Mouse (Mus musculus) E14TG2a.4 (cell line): Measurements from ENCODE around the gene Scd4.

Source experiments
- CTCF ChIP-seq: conservative IDR thresholded peaks from 2 replicates; pipeline ENCODE4 v1.5.1; 2014; ENCODE audit warnings: low read length
- NANOG ChIP-seq: IDR thresholded peaks from 2 replicates; pipeline ENCODE4 v1.6.1; 2014; ENCODE audit warnings: borderline replicate concordance, low read length, mixed read lengths
- POU5F1 ChIP-seq: IDR thresholded peaks from 2 replicates; pipeline ENCODE4 v1.6.1; 2014; ENCODE audit warnings: low read length, borderline replicate concordance

GRCm38 (mm10) chr19:44349689-44350088 is 16.8 kb downstream of the Scd4 start:
- TF ChIP-seq CTCF (no peak), NANOG (no peak), POU5F1 (no peak)
